ENCODE assay signal across 48 mouse cellular contexts in the genomic region with DNA sequence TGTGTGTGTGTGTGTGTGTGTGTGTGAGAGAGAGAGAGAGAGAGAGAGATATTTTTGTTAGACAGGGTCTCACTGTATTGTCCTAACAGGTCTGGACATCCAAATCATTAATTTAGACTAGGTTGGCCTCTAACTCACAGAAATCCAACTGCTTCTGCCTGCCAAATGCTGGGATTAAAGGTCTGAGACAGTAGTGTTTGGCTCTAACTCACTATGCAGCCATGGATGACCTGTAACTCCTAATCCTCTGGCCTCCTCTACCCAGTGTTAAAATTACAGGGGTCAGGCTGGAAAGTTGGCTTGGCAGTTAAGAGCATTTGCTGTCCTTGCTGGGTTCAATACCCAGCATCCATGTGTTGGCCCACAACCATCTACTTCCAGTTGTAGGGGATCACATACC. TPM values are rescaled to one million over a fixed set of nuclear protein-coding genes. Genes with fewer than 3 reads are reported as not detected.
"Had no signal": no experiment of that assay in that cellular context is flagged by ENCODE, and none has a peak within 500 bp of the region (broad histone marks: within the 10 kb centered on the region; RNA-seq: fewer than 3 reads in every experiment).

No protein-coding gene starts in this region.

- H3K36me3 ChIP-seq: heart, embryonic 10.5 days; heart, embryonic 12.5 days; heart, embryonic 13.5 days; heart, embryonic 15.5 days; hindbrain, embryonic 10.5 days; hindbrain, embryonic 12.5 days; hindbrain, embryonic 13.5 days; hindbrain, embryonic 15.5 days; intestine, embryonic 15.5 days; kidney, embryonic 15.5 days had no signal

- H3K9me3 ChIP-seq: heart, embryonic 10.5 days; heart, embryonic 15.5 days; hindbrain, embryonic 12.5 days; hindbrain, embryonic 13.5 days; hindbrain, embryonic 15.5 days; intestine, embryonic 15.5 days; kidney, embryonic 15.5 days had no signal

- H3K4me2 ChIP-seq: heart, embryonic 11.5 days; heart, embryonic 12.5 days; heart, embryonic 13.5 days; heart, embryonic 15.5 days; hindbrain, embryonic 12.5 days; hindbrain, embryonic 13.5 days; hindbrain, embryonic 14.5 days; hindbrain, embryonic 15.5 days; intestine, embryonic 15.5 days; kidney, embryonic 15.5 days had no signal

- H3K27me3 ChIP-seq: heart, embryonic 12.5 days; heart, embryonic 13.5 days; heart, embryonic 15.5 days; hindbrain, embryonic 12.5 days; hindbrain, embryonic 13.5 days; hindbrain, embryonic 15.5 days; intestine, embryonic 15.5 days; kidney, embryonic 15.5 days had no signal

- H3K4me1 ChIP-seq: heart, embryonic 10.5 days; heart, embryonic 12.5 days; heart, embryonic 13.5 days; heart, embryonic 15.5 days; hindbrain, embryonic 10.5 days; hindbrain, embryonic 12.5 days; hindbrain, embryonic 13.5 days; hindbrain, embryonic 15.5 days; intestine, embryonic 15.5 days; kidney, embryonic 15.5 days had no signal

- ATAC-seq: hindbrain, embryonic 16.5 days; hindbrain, postnatal 0 days; inflammation-experienced regulatory T-cells, adult 6 months; intestine, embryonic 15.5 days; intestine, embryonic 16.5 days; intestine, postnatal 0 days had no signal

- H3K27ac ChIP-seq: heart, adult 2 months; heart, embryonic 10.5 days; heart, embryonic 13.5 days; heart, embryonic 15.5 days; hindbrain, embryonic 10.5 days; hindbrain, embryonic 12.5 days; hindbrain, embryonic 13.5 days; hindbrain, embryonic 14.5 days; hindbrain, embryonic 15.5 days; hindbrain, postnatal 0 days; intestine, embryonic 15.5 days; kidney, embryonic 15.5 days; kidney, postnatal 0 days; layer of hippocampus, adult 2 months; left cerebral cortex, adult 2 months had no signal

- H3K9ac ChIP-seq: heart, embryonic 12.5 days; heart, embryonic 13.5 days; heart, embryonic 15.5 days; hindbrain, embryonic 12.5 days; hindbrain, embryonic 13.5 days; hindbrain, embryonic 14.5 days; hindbrain, embryonic 15.5 days; intestine, embryonic 15.5 days; kidney, embryonic 15.5 days had no signal

- H3K4me3 ChIP-seq: heart, adult 2 months; heart, embryonic 10.5 days; heart, embryonic 12.5 days; heart, embryonic 13.5 days; heart, embryonic 15.5 days; hindbrain, embryonic 10.5 days; hindbrain, embryonic 12.5 days; hindbrain, embryonic 13.5 days; hindbrain, embryonic 15.5 days; intestine, embryonic 15.5 days; kidney, embryonic 15.5 days; layer of hippocampus, adult 2 months; left cerebral cortex, adult 2 months had no signal

- DNase-seq: heart, adult 18-20 months; heart, adult 2 months; heart, postnatal 10 days; heart, postnatal 14 days; heart, postnatal 36 days; heart, postnatal 4 days; kidney, adult 18-20 months; kidney, postnatal 10 days; kidney, postnatal 25 days; kidney, postnatal 4 days; layer of hippocampus, adult 9-11 months; layer of hippocampus, postnatal 36 days had no signal

RNA-seq across cellular contexts. Expression of a gene that starts 14.9 kb away (rescaled TPM):
- total RNA-seq: heart, postnatal 10 days; hematopoietic stem cell, adult 5-6 weeks had no signal
- polyA plus RNA-seq: heart, embryonic 10.5 days; heart, embryonic 11.5 days; heart, embryonic 12.5 days; heart, embryonic 13.5 days; heart, embryonic 15.5 days; inflammation-experienced regulatory T-cells, adult 6 months; intestine, embryonic 14.5 days; intestine, embryonic 15.5 days; intestine, embryonic 16.5 days; intestine, postnatal 0 days; kidney, embryonic 15.5 days; kidney, embryonic 16.5 days; kidney, postnatal 0 days; large intestine, adult 2 months had no signal

RNA-seq across cellular contexts. Expression of a gene that starts 43.7 kb away (rescaled TPM):
- total RNA-seq: heart, adult 18-20 months; heart, adult 2 months; heart, adult 8-10 months; heart, postnatal 10 days; heart, postnatal 14 days; heart, postnatal 25 days; heart, postnatal 36 days; heart, postnatal 4 days; hematopoietic stem cell, adult 5-6 weeks; hindbrain, postnatal 0 days; layer of hippocampus, adult 18-20 months; layer of hippocampus, adult 2 months; layer of hippocampus, postnatal 10 days; layer of hippocampus, postnatal 14 days; layer of hippocampus, postnatal 25 days; layer of hippocampus, postnatal 36 days; left cerebral cortex, adult 18-20 months; left cerebral cortex, adult 2 months; left cerebral cortex, adult 8-10 months had no signal
- polyA plus RNA-seq: heart, adult 2 months; heart, embryonic 10.5 days; heart, embryonic 11.5 days; heart, embryonic 12.5 days; heart, embryonic 13.5 days; heart, embryonic 14.5 days; heart, embryonic 15.5 days; heart, embryonic 16.5 days; heart, postnatal 0 days; hindbrain, embryonic 10.5 days; hindbrain, embryonic 12.5 days; hindbrain, embryonic 15.5 days; hindbrain, postnatal 0 days; inflammation-experienced regulatory T-cells, adult 6 months; intestine, embryonic 14.5 days; intestine, embryonic 16.5 days; intestine, postnatal 0 days; kidney, embryonic 15.5 days; kidney, embryonic 16.5 days; kidney, postnatal 0 days; large intestine, adult 2 months had no signal

RNA-seq across cellular contexts. Expression of a gene that starts 56.7 kb away (rescaled TPM):
- total RNA-seq: heart, adult 18-20 months; heart, adult 2 months; heart, adult 8-10 months; heart, postnatal 10 days; heart, postnatal 14 days; heart, postnatal 25 days; heart, postnatal 36 days; heart, postnatal 4 days; hematopoietic stem cell, adult 5-6 weeks; hindbrain, postnatal 0 days; layer of hippocampus, adult 18-20 months; layer of hippocampus, adult 2 months; layer of hippocampus, postnatal 10 days; layer of hippocampus, postnatal 14 days; layer of hippocampus, postnatal 25 days; layer of hippocampus, postnatal 36 days; left cerebral cortex, adult 18-20 months had no signal
- polyA plus RNA-seq: heart, adult 2 months; heart, embryonic 10.5 days; heart, embryonic 11.5 days; heart, embryonic 12.5 days; heart, embryonic 13.5 days; heart, embryonic 14.5 days; heart, embryonic 15.5 days; heart, embryonic 16.5 days; heart, postnatal 0 days; hindbrain, embryonic 10.5 days; hindbrain, embryonic 11.5 days; hindbrain, embryonic 12.5 days; hindbrain, embryonic 13.5 days; hindbrain, embryonic 14.5 days; hindbrain, embryonic 15.5 days; hindbrain, embryonic 16.5 days; hindbrain, postnatal 0 days; inflammation-experienced regulatory T-cells, adult 6 months; intestine, embryonic 14.5 days; intestine, embryonic 15.5 days; intestine, embryonic 16.5 days; intestine, postnatal 0 days; kidney, embryonic 15.5 days; kidney, embryonic 16.5 days; kidney, postnatal 0 days; large intestine, adult 2 months had no signal
